Mouse (Mus musculus) hindlimb bud, embryonic 11.5 days (tissue): ENCODE results near the gene Lsp1.

ENCODE experiments used
- DNase-seq: peaks from one replicate; pipeline ENCODE4 v3.0.0-alpha.2; 2012; ENCODE audit warnings: low read depth, low spot score; ENCODE audit errors: extremely low spot score

The Lsp1 gene

DNA sequence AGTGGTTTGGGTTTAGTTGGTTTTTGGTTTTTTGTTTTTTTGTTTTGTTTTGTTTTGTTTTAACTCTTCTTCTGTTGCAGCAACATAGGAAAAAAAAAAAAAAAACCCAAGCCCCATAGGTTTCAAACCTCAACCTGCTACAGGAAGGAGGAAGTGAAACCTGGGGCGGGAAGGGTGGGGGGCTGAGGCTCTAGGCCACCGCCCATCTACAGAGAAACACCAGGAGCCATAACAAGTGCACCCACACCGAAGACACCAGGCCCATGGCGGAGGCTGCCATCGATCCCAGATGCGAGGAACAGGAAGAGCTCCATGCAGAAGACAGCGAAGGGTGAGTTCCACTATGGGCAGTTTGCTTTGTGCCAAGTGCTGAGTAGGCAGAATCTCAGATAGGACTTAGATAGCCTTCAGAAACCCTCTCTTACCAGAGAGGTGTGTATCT, at the start of gene Lsp1:
Gene Lsp1 (plus strand): TSS at position 174 of the 442 bp plus-strand sequence.
- DNase-seq, result no peak

DNA sequence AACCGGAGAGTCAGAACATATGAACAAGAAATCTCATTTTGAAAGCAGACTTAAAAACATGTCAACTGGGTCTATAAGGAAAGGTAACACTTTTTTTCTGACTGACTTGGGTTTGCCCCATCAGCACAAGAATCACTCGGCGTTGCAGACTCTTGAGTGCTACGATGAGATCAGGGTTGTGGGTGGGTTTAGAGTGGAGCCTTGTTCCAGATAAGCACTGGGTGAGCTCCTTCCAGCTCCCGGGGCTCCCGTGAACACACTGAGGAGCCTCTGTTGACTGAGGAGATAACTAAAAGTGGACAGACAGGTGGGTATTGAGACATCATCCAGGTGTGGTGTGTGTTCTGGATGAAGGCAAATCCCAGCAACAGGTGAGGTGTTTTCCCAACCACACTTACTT, 47.3 kb upstream of the Lsp1 start:
- no peak for DNase-seq

DNA sequence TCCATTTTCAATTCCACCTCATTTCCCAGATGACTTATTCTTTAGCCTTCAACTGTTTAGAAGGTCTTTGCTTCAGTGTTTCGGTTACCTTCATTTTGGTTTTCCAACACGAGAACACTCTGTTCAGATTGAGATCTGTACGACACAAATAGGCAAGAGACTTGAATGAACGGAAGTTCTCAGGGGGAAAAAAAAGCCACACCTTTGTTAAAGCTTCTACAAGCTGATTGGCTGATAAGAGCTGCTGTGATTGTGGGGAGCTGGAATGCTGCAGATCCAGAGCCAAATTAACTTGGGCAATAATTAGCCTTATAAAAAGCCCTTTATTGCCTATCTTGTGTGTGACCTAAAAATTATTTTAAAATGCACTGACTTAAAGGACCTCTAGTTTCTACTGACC, 45.3 kb upstream of the Lsp1 start:
- DNase-seq, result no peak

DNA sequence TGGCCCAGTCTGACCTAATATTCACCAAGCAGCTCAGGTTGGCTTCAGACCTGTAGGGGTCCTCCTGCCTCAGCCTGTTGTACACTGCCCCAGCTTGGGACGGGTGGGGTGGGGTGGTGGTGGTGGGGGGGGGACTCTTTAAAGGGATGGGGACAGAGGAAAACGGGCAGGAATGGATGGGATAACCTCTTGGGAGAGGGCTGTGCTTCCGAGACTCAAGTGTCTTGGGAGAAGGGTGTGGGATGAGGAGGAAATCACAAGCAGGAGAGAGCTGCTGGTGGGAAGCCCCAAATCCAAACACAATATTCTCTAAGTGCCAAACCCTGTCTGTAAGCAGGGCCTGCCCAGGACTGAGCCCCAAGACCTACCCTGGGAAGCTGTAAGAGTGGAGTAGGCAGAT, 44.4 kb upstream of the Lsp1 start:
- DNase-seq, result no peak

DNA sequence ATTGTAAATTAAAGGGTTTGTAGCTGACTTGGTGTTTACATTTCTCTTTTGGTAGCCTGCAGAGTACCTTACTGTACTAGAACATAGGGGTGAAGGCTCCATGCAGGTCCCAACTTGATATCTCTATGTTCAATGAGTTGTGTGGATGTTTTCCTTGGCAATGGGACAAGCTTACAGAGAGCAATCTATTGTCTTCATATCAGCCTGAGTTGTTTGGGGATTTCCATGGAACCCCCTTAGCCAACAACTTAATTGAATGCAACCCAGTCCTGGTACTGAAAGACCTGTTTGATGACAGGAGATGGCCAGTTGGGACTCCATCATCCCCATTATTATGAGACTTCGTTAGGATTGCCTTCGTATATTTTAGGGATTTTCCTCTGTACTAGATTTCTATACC, 42.6 kb upstream of the Lsp1 start:
- DNase-seq, result no peak

DNA sequence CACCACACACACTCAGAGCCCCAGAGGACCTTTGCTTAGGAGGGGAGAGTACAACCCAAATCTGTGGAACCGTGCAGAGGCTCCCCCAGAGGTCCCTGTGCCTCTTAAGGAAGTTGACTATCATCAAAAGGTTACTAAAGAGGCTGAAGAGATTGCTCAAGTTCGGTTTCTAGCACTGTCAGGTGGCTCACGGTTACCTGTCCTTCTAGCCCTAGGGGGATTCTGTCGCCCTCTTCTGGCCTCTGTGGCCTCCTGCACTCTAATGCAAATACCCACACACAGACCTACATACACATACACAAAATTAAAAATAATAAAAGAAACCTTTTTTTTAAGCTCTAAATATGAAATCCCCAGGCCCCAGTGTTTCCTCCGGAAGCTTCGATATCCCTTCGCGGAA, 41.9 kb upstream of the Lsp1 start:
- DNase-seq, result no peak

DNA sequence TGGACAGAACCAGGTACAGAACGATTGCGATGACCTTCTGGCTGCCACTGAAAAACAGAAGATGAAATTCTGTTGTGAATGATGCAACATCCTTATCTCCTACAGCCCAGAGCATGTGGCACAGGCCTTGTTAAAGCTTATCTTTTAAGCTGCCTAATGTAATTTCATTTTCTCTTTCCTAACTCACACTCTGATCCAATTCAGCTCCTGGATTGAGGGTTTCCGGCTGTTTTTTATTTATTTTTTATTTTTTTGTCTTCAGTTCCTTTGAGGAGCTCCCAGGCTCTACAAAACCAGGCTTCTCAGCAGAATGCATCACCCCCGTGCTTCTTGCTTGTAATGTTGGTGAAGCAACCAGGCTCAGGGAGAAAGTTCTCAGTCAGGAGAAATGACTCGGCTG, 40.7 kb upstream of the Lsp1 start:
- no peak for DNase-seq

DNA sequence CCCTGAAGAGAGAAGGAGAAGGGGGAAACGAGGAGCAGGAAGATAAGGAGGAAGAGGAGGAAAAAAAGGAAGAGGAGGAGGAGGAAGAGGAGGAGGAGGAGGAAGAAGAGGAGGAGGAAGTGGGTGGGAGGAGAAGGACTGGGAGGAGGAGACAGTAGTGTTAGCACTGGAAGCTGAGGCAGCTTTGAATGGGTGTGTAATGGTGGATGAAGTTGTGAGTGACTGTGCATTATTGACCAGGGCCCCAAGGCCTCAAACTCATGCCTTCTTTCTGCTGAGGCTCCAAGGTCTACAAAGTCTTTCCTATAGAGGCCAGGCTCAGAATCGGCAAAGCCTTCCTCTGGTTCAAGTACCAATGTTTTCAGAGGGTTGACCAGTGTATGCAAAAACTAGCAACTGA, 38.8 kb upstream of the Lsp1 start:
- DNase-seq, result no peak

DNA sequence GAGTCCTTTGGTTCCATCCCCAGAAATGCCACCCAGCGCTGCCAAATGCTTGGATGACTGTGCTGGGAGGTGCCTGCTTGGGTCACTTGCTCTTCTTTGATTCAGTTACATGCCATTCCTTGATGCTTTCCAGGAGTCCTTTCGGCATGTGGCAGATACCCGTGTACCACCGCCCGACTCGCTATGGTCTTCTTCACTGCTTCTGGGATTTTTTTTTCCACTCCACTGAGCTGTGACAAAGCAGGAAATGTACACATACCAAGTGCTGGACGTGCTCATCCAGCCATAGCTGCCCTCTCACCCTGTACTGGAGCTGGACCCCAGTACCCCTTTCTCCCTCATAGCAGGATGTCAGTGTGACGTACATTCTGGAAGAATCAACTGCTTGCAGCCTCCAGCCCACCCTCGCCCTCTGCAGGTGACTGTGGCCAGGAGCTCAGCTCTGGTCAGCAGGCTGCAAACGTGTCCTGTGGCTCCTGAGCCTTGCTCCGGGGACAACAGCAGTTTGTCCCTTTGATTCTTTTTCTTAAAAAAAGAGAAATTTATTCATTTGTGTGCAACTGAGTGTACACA, 34.9 kb upstream of the Lsp1 start:
- DNase-seq, result no peak

DNA sequence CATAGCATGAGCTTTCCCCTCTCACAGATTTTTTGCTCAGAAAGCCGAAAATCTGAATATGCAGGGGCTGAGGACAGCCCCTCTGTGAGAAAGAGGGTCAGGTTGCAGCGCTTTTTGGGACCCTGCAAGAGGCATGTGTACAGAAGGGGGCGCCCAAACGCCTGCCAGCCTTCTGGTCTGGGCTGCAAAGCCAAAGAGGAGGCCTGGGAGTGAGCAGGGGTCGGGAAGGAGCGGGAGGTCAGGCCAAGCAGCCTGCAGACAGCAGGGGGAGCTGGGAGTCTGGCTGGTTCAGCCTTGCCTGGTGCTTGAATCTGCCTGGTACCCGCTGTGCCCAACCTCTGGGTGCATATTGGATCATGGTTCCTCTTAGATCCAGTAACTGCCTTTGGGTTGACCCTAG, 32.4 kb upstream of the Lsp1 start:
- peak; percentile 54 for DNase-seq

DNA sequence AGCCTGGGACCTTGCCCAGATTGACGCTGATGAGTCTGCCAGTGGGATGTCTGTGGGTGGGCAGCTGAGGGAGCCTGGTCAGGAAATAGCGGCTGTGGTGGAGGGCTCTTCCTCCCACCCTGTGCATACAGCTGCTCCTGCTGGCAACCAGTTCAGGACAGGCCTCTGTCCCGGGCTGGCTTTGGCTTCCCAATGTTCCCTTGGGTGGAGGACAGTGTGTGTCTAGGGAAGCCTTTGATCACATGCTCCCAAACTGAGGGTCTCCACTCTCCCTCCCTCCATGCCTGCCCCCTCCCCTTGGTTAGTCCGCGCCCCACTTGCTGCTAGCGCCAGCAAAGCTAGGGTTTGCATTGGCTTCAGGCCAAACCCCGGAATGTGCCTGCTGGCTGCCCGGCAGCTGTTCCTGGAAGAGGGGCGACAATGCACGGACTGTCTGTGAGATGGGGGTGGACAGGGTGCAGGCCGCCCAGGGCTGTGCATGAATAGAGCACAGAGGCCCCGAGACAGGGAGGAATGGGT, 30.4 kb upstream of the Lsp1 start:
- DNase-seq, result no peak

DNA sequence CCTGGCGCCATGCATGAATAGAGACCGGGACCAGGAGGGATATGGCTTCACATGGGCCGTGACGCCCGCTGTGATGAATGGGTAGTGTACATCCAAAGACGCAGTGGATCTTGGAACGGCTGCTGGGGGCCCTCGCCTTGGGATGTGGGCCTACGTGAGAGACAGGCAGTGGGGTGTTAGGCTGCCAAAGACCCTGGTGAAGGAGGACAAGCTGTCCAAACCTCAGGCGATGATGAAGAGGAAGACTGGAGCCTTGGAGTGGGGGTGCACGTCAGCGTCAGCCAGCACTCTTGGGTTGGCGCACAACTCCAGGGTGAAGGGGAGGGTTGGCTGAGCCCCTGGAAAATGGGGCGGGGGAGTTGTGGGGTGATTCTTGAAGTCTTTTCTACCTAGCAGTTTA, 29.5 kb upstream of the Lsp1 start:
- no peak for DNase-seq

DNA sequence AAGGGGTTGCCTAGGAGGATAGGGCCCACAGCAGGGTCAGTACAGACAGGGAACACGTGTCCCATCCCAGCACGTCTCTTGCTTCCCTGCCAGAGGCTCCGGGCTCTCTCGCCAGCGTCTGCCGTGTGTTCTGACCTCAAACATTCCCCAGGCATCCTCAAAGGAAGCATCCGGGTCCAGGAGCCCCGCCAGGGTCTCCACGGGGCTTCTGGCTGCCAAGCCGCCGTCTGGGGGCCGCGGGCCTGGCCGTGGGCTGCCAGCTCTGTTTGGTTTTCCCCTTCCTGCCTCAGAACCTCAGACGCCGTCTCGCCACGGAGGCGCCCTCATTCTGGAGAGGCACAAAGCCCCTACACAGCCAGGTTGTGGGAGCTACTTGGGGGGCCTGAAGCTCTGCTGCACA, 27.0 kb upstream of the Lsp1 start:
- DNase-seq, result no peak

DNA sequence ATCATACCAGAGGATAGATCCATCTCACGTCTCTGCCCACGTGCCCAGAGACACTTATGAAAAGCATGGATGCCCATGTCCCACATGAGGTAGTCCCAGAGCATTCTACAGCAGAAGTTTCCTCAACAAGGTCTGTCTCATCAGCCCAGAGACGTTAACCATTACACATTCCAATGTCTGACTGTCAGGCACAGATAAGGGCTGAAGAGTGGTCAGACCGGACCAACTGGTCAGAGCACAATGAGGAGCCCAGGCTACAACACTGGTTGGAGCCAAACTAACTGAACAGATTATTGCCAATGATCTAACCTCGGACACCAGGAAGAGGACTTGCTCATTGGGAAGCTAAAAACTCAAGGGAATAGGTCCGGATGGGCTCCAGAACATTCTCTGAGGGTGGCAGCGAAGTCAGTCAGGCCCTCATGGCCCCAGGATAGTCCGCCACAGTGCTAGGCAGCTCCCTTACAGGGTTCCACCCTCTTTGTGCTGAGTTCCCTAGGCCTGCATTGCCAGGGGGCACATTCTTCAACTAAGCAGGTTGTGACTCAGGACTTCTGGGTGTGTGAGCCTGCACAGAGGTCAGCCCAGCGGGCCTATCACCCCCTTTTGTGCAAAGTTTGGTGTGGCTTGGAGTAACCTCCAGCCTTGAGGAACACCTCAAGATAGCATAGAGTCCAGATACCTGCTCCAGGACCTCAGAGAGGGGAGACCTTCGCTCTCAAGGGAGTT, 26.3 kb upstream of the Lsp1 start, which contains the start of gene Syt8:
Gene Syt8 (plus strand): TSS at position 714 of the 729 bp plus-strand sequence.
- no peak for DNase-seq

DNA sequence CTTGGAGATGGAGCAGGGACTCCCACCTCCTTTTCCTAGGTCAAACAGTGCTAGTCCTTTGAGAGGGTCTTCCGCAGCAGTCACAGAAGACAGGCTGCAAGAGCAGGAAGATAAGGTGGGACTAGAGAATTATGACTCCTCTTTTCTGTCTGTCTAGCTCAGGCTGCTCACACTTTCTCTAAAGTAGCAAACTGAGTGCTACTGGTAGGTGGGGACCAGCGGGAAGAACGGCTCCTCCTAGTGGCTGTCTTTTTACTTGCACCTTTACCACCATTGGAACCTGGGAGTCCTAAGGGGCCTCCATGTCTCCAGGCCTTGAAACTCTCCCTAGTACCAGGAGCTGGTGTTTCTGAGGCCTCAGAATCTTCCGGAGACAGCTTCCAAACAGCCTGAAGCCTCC, 25.1 kb upstream of the Lsp1 start:
- no peak for DNase-seq

DNA sequence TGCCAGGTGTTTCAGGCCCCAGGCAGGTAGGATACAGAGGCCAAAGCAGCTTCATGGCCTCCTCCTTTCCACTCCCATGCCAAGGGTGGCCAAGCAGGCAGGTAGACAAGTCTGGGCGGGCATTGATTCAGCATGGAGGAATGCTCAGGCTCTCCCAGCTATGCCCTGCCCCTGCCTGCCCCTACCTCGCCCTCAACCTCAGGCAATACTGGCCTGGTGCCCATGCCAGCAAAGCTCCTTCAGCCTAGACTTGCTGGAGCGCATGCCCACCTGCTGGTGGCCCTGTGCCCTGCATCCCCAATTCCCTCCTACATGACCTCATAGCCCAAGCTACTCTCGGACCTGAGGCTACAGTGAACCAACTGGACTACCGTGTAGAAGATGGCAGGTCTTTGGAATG, 23.3 kb upstream of the Lsp1 start:
- DNase-seq, result no peak

DNA sequence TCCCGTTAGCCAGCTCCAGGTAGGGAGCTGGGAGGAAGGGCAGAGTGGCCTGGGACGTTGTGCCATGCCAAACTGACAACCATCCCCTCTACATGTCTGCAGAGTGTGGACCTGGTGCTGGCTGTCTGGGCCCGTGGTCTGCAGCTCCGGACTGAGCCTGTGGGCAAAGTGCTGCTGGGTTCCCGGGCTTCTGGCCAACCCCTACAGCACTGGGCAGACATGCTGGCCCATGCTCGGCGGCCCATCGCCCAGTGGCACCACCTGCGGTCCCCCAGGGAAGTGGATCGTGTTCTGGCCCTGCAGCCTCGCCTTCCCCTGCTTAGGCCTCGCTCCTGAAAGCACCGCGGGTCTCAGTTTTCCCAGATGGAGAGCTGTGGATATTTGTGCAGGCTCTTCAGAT, 20.6 kb upstream of the Lsp1 start:
- DNase-seq, result no peak

DNA sequence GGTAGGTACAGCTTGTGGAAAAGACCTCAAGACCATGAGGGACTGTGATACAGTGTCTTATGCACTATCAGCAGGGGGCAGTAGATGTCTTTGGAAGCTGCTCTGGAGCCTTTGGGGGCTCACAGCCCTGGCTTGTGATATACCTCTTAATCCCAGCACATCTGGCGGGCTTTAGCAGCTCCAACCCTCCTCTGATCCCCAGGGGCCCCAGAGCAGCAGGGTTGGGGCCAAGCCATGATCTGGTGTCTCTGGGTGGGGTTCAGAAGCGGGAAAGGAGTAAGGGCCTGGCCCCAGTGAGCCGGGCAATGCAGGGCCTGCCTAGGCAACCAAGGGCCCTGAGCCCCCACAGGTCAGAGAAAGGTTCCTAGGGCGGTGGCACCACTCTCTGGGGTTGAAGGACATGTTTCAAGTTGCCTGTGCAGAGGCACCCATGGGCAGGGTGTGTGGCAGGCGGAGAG, 19.9 kb upstream of the Lsp1 start:
- DNase-seq, result no peak

DNA sequence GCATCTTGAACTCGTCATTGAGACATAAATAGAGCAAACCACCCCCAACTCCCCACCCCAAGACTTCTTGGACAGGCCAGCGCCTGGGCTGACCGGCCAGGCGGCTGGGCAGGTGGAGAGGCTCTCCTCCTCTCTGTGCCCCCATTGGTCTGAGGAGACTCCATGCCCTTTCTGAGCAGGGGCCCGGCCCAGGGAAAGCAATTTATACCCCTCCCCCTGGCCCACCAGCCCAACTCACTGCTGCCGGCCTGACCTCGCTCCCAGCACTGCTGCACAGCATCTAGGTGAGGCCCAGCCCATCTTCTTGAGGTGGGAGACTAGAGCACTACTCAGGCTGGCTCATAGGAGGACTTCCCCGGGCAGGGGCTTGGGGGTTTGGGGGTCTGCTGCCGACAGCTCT, 19.0 kb upstream of the Lsp1 start, which contains the start of gene Tnni2:
Gene Tnni2 (plus strand): TSS at position 224 of the 400 bp plus-strand sequence.
- no peak for DNase-seq

DNA sequence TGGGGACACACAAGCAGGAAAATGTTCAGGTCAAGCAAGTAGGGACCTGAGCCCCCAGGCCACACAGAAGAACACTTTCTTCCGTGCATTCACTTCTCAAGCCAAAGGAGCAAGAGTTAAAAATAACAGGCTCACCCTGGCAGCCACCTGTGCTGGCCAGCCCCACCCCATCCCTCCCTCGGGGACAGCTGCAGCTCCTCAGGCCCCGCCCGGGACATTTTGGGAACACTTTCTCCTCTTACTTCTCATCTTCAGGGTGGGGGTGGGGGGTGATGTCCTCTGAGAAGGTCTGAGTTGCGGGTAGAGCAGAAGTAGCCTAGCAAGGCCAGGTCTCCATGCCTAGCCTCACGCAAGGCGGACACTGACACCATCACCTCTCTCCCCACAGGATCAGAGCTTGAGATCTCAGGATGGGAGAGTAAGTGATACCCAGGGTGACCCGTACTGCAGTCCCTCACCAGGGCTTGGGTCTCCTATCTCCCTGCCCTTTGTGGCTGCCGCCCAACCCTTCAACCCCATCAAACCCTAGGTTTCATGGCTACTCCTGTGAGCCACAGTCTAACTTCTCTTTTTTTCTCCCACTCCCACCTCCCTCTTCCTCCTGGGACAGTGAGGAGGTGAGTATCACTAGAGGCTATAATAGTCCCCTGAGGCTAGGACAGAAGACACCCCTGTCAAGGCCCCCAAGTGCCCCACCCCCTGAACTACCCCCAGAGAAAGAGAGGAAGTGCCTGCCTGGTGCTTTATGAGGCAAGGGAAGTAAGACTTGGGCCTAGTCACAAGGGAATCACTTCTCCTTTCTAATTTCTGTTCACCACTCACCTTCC, 18.3 kb upstream of the Lsp1 start:
- no peak for DNase-seq

DNA sequence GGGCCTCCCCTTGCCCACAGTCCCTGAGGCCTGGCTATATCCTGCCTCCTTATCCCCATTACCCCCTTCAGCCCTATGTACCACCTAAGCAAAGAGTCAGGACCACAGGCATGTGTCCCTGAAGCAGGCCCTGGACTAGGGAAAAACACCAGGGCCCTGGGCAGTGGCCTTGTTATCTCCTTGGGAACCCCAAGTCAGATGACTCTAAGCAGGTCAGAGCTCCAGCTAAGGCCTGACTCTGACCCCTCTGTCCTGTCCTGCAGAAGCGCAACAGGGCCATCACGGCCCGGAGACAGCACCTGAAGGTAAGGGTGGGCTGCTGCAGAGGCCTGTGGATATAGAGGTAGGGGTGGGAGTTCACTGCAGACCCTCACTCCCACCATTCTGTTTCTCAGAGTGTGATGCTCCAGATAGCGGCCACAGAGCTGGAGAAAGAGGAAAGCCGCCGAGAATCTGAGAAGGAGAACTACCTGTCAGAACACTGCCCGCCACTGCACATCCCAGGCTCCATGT, 17.6 kb upstream of the Lsp1 start:
- DNase-seq, result no peak
